Mouse (Mus musculus): Measurements from ENCODE around the gene Cox4i2.

Gene Cox4i2

GRCm38 (mm10) chr2:152800762-152801113 is 46.8 kb downstream of the Cox4i2 start:
- no peak for DNase-seq

GRCm38 (mm10) chr2:152802303-152802702 is 48.3 kb downstream of the Cox4i2 start:
- peak in 1 of 2 experiments; percentile 46 for DNase-seq

- DNase-seq, result no peak
Measured at GRCm38 (mm10) chr2:152803081-152803480, 49.1 kb downstream of the Cox4i2 start.

GRCm38 (mm10) chr2:152804408-152805110 is 50.6 kb downstream of the Cox4i2 start:
- DNase-seq, result peak; percentile 61 to 90

GRCm38 (mm10) chr2:152805111-152805490 is 51.1 kb downstream of the Cox4i2 start:
- no peak for DNase-seq

GRCm38 (mm10) chr2:152806037-152806436 is 52.1 kb downstream of the Cox4i2 start:
- peak in 1 of 2 experiments; percentile 83 for DNase-seq

GRCm38 (mm10) chr2:152808178-152808577 is 54.2 kb downstream of the Cox4i2 start:
- DNase-seq, result no peak

- DNase-seq, result peak in 1 of 2 experiments; percentile 53
Measured at GRCm38 (mm10) chr2:152810158-152810941, 56.4 kb downstream of the Cox4i2 start.

- DNase-seq, result peak in 1 of 2 experiments; percentile 51
Measured at GRCm38 (mm10) chr2:152811336-152812165, 57.6 kb downstream of the Cox4i2 start.

GRCm38 (mm10) chr2:152813232-152813631 is 59.3 kb downstream of the Cox4i2 start:
- no peak for DNase-seq

GRCm38 (mm10) chr2:152814213-152814874 is 60.4 kb downstream of the Cox4i2 start:
- peak; percentile 68 to 88 for DNase-seq

All from kidney, postnatal 25 days (tissue).